Mouse (Mus musculus) C2C12 (cell line): Measurements from ENCODE around the gene Stip1.

ENCODE experiments used
- CTCF ChIP-seq: IDR thresholded peaks from one replicate; pipeline ENCODE4 v1.5.1; 2011; ENCODE audit not compliant: control insufficient read depth, insufficient read depth, insufficient read length
- MYOD1 ChIP-seq: IDR thresholded peaks from one replicate; pipeline ENCODE4 v1.6.1; 2011; ENCODE audit warnings: low read depth; ENCODE audit not compliant: control insufficient read depth, insufficient read length

GRCm38 (mm10) chr19:6985951-6986708 lies 53.6 kb downstream of the Stip1 start:
- TF ChIP-seq CTCF (no peak), MYOD1 (no peak)
